Mouse (Mus musculus): ENCODE measurements around the gene Safb2.

GRCm38 (mm10) chr17:56546576-56546975, 37.8 kb downstream of the Safb2 start:
- TF ChIP-seq POLR2A (IDR thresholded peaks at IDR 0.05; ENCODE audit: insufficient read depth, low read depth, low read length) (no peak), CTCF (IDR thresholded peaks at IDR 0.05; ENCODE audit: insufficient read depth, low read depth, low read length) (no peak)

Measured in olfactory bulb, adult 2 months (tissue).